Mouse (Mus musculus): Measurements from ENCODE around the gene Gpr139.

DNA sequence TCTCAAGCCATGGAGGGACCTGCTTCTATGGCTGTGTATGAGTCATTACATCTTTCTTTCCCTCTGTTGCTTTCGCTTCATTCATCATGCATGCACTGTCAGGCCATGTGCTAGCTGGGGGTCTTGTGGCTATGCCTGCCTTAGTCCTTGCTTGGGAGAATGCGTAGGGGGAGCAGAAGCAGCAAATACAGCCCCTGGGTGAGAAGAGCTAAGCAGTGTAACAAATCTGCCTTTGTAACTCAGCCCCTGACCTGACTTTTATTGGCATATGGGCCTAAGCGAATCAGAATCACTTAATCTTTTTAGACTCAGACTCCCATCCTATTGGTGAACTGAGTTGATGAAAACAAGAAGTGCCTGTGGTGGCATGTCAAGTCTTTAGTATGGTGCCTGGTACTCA, 22.8 kb upstream of the Gpr139 start:
- TF ChIP-seq CTCF (IDR thresholded peaks at IDR 0.05; ENCODE audit: extremely low read depth, insufficient read depth, insufficient read length, insufficient replicate concordance) (no peak), POLR2A (IDR thresholded peaks at IDR 0.05; ENCODE audit: low read depth, low read length) (no peak)

Measured in spleen, adult 2 months (tissue).